Mouse (Mus musculus) CH12.LX (cell line): Measurements from ENCODE around the gene Sh3bgrl2.
"Not testable (repeated sequence)": the region's sequence is repeated elsewhere in the genome, so short reads cannot be mapped to it uniquely, and the experiment has no call there.

Source experiments
- CTCF ChIP-seq, 2 experiments: IDR thresholded peaks in 1 of 2; conservative IDR thresholded peaks in 1 of 2; 2 replicates each; pipeline ENCODE4 v1.5.1; 2011 to 2012; ENCODE audit warnings: low read depth in 2 of 2, low read length in 2 of 2, improper control_type of control experiment in 1 of 2, inconsistent platforms in 1 of 2, mild to moderate bottlenecking in 1 of 2, moderate library complexity in 1 of 2
- ZC3H11A ChIP-seq: IDR thresholded peaks from 2 replicates; pipeline ENCODE4 v1.6.1; 2012; ENCODE audit warnings: low read depth, mild to moderate bottlenecking, inconsistent platforms, low read length, improper control_type of control experiment

- not testable (repeated sequence) for TF ChIP-seq ZC3H11A; CTCF (conservative IDR thresholded peaks at IDR 0.05 in 1 of 2, IDR thresholded peaks at IDR 0.05 in 1 of 2; ENCODE audit: low read depth in 2 of 2, low read length in 2 of 2)
Measured at GRCm38 (mm10) chr9:83519081-83519480, 29.0 kb upstream of the Sh3bgrl2 start.
